Mouse (Mus musculus) erythroid progenitor cell, adult 5-6 weeks (primary cell): ENCODE results near the gene Synm. TPM values are rescaled to one million over a fixed set of nuclear protein-coding genes. Genes with fewer than 3 reads are reported as not detected.

Experiments
- ATAC-seq: replicated peaks from 2 replicates; pipeline ENCODE4 v1.8.0; 2016; ENCODE audit warnings: moderate number of reproducible peaks, mild to moderate bottlenecking, moderate TSS enrichment, inconsistent platforms; ENCODE audit not compliant: poor library complexity, low FRiP score, severe bottlenecking
- total RNA-seq, 2 experiments: library from RNA; stranded (forward) in 1 of 2; stranded (reverse) in 1 of 2; fragments of 150-400 nt in 1 of 2; fragments of 186-747, 209-891 nt in 1 of 2; gene quantifications; 2 replicates each; pipeline versions ENCODE4 v1.2.3 to v1.2.4; 2015 to 2017; ENCODE audit warnings: low replicate concordance in 2 of 2

The Synm gene
- total RNA-seq (2015; ENCODE audit: low replicate concordance): 0.42 TPM in 1 of 2 replicates, not detected in the other
- total RNA-seq (2017; ENCODE audit: low replicate concordance): not detected in 2 replicates

- ATAC-seq: no peak
Measured at GRCm38 (mm10) chr7:67759629-67759995, at the start of gene Synm. Synm (minus strand) TSS chr7:67759742.

DNA sequence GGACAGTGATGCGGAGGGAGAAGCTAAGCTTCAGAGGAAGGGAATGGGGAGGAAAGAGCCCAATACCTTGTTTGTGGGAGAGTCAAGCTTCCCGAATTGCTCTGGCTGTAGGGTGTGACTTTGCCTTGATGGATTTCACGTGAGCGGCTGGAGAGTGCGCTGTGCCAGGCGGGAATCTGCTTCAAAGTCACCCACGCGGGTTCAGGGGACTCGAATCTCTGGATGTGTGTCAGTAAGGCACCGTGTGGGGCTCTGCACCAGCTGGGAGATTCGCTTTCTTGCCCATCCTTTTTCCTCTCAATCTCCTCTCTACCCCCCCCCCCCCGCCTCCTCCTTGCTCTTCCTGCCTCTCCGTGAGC is 44.3 kb upstream of the Synm start:
- ATAC-seq: no peak

- ATAC-seq: no peak
Measured at GRCm38 (mm10) chr7:67803015-67803856, 43.7 kb upstream of the Synm start.

DNA sequence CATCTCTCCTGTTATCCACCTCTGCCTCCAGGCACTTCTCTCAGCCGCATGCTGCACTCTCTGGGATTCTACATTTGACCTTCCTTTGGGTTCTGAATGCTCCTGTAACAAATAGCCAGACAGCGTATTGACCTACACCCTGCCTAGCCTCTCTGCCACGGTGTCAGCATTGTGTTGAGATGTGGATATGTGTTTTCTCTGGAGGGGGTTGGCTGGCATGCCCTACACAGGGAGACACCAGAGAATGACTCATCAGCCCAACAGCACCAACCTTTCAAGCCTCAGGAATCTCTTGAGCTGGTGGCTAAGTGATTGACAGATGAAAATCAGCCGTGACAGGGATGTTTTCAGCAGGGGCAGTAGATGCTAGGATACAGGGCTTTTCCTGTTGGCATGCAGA is 41.5 kb upstream of the Synm start:
- ATAC-seq: no peak

DNA sequence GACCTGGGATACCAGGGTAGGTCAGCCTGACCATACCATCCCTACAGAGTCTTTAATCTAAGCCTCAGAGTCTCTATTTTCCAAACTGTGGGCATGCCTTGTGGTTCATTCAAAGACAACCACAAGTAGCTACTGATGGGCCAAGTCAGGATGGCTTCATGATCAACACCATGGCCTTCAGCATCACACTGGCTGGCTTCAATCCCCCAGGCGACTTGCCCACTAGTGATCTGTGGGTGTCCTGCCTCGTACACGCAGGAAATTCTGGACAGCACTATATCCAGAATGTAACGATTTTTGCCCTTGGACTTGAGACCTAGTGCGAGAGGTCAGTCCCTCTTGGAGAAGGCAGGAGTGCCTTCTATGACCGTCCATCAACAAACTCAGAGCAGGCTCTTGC is 41.0 kb upstream of the Synm start:
- ATAC-seq: no peak

DNA sequence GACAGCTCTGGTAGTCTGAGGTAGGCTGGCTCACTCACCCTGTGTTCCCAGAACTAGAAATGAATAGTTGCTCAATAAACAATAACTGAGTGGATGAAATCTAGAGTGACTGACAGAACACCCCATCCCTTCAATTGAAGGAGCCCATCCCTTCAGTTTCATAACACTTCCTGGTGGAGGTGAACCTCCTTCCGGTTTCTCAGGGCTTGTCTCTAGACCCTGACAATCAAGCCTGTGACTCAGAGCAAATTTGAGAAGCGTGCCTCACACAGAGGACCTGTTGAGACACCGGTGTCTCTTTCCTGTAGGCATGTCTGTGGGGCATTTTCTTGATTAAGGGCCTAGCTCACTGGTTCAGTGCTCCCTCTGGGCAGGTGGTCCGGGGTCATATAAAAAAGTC is 38.9 kb upstream of the Synm start:
- no peak for ATAC-seq

DNA sequence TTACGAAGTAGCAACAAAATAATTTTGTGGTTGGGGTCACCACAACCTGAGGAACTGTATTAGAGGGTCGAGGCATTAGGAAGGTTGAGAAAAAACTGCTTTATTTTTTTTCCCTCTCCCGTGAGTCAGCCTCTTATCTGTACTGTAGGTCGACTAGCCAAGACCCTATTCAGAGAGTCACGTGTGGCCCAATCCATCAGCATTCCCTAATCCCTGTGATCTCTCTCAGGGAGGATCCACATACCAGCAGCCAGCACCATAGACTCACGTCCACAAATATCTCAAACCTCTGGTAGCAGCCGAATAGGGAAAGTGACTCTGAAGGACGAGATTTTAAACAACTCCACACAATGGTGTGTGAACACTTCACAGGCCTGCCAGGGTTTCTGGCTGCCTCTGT is 37.5 kb upstream of the Synm start:
- ATAC-seq: no peak

- no peak for ATAC-seq
Measured at GRCm38 (mm10) chr7:67793449-67793848, 33.9 kb upstream of the Synm start.

- ATAC-seq: no peak
Measured at GRCm38 (mm10) chr7:67791256-67791655, 31.7 kb upstream of the Synm start.

DNA sequence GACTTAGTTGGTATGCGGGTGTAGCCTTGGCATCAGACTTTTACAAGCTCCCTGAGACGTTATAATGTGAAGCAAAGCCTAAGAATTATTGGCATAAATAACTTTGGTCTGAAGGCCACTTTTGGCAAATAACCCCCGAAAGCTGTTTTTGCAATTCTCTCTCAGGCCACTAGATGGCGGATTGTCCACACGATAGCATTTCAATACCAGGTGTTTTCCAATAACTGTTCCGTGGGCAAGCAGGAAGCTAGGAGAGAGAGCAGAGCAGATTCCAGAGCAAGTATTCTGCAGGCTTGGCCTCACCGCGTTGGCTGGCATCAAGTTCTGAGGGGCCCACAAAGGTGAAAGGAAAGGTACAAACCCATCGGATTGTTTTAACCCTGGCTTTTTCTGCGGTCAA is 29.2 kb upstream of the Synm start:
- no peak for ATAC-seq

DNA sequence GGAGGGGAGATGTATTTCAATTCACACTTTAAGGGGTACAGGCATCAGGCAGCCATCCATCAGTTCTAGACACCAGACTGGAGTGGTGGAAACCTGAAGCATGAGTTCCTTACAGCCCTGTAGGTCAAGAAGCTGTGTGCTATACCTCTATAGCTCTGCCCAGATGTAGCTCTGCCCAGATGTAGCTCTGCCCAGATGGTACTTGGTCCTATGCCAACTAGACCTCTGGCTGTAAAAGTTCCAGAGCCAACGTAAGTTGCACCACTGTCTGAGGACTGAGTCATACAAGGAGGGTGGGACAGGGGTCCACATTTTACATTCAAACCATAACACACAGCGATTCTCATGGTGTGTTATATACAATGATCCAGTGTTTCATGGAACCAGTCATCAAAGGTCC is 28.3 kb upstream of the Synm start:
- ATAC-seq: no peak

DNA sequence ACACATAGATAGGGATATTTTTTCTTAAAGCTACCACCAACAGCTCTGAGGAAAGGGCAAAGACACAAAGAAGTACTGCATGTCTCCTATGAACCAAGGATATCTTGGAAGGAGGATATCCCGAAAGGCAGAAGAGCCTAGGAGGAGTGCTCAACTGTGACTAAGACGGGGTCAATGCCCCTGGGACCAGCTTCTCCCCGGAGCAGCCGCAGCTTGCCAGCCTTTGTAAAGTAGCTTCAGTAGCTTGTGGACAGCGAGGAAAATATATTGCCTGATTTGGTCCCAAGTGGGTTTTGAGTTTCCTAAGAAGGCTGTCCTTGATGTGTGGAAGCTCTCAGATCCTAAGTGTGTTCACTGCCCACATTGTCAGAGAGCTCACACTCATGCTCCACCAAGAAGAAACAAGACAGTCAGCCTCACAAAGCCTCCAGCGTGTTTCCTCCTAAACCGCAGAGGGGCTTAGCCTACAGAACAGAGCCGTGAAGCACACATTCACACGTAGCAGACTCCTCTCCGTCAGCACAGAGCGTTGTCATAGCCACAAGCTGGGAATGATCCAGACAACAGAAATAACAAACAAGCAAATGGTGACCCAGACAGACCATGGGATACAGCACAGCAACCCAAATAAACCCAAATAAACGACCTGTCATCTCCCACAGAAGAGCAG is 17.2 kb upstream of the Synm start:
- ATAC-seq: no peak

- no peak for ATAC-seq
Measured at GRCm38 (mm10) chr7:67775623-67776022, 16.1 kb upstream of the Synm start.

GRCm38 (mm10) chr7:67772231-67772630 is 12.7 kb upstream of the Synm start:
- no peak for ATAC-seq

- no peak for ATAC-seq
Measured at GRCm38 (mm10) chr7:67769487-67769886, 9.9 kb upstream of the Synm start.

DNA sequence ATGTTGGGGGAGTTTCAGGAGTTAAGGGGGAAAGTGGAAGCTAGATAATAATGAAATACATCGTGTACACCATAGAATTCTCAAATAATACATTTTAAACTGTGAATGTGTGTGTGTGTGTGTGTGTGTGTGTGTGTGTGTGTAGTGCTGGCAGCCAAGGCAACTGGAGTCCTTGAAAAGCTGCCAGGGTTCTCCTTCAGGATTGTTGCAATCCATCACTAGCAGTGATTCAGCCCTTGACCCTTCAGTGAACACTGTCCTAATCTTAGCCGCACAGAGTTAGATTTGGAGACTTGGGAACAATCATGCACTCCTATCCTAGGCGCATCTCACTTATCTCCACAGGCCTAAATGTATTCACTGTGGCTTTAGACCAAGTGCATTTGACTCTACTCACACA is 8.6 kb upstream of the Synm start:
- no peak for ATAC-seq

GRCm38 (mm10) chr7:67763625-67764024 is 4.1 kb upstream of the Synm start:
- ATAC-seq: no peak

GRCm38 (mm10) chr7:67758858-67759628 is 499 bp downstream of the Synm start:
- ATAC-seq: no peak

GRCm38 (mm10) chr7:67758506-67758857 is 1.1 kb downstream of the Synm start:
- no peak for ATAC-seq

DNA sequence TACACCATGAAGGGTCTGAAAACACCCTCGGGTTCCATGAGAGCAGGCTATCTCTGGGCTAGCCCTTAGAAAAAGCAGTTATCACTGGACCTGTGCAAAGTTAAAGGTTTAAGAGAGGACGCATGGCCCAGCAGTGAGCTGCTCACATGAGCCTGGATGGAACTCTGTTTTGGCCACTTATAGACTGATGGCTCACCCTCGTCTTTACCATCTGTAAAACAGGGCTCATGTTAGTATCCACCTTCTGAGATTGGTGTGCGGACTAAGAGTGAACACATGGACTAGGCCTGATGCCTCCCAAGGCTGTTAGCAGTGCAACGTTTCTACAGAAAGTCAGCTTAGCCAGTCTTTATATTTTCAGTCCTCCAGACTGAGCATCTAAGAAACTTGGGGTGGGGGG is 2.9 kb downstream of the Synm start:
- ATAC-seq: no peak

GRCm38 (mm10) chr7:67755366-67755765 is 4.2 kb downstream of the Synm start:
- ATAC-seq: no peak
